Mouse (Mus musculus): ENCODE measurements around the gene Esx1. TPM values are rescaled to one million over a fixed set of nuclear protein-coding genes. Genes with fewer than 3 reads are reported as not detected.

The Esx1 gene
- total RNA-seq (2021) = not detected

- intact Hi-C loops (cut with DNase I) = no loop called here
- DNase-seq (ENCODE audit: low spot score in 2 of 2) = no peak
Measured at GRCm38 (mm10) chrX:137121718-137122117, at the start of gene Esx1. Gene Esx1, minus strand, starts transcription at chrX:137122083.

- intact Hi-C loops (cut with DNase I) = no loop called here
- DNase-seq (ENCODE audit: low spot score in 2 of 2) = no peak
Measured at GRCm38 (mm10) chrX:137170021-137170420, 48.1 kb upstream of the Esx1 start.

- intact Hi-C loops (cut with DNase I) = no loop called here
- no peak for DNase-seq (ENCODE audit: low spot score in 2 of 2)
Measured at GRCm38 (mm10) chrX:137167658-137168057, 45.8 kb upstream of the Esx1 start.

GRCm38 (mm10) chrX:137165621-137166020 is 43.7 kb upstream of the Esx1 start:
- no peak for DNase-seq (ENCODE audit: low spot score in 2 of 2)
- intact Hi-C loops (cut with DNase I) = no loop called here

GRCm38 (mm10) chrX:137162700-137163099 is 40.8 kb upstream of the Esx1 start:
- intact Hi-C loops (cut with DNase I) = no loop called here
- DNase-seq (ENCODE audit: low spot score in 2 of 2) = no peak

GRCm38 (mm10) chrX:137160971-137161370 is 39.1 kb upstream of the Esx1 start:
- no peak for DNase-seq (ENCODE audit: low spot score in 2 of 2)
- intact Hi-C loops (cut with DNase I) = no loop called here

GRCm38 (mm10) chrX:137149050-137149449 is 27.2 kb upstream of the Esx1 start:
- intact Hi-C loops (cut with DNase I) = no loop called here
- no peak for DNase-seq (ENCODE audit: low spot score in 2 of 2)

GRCm38 (mm10) chrX:137144674-137145073 is 22.8 kb upstream of the Esx1 start:
- intact Hi-C loops (cut with DNase I) = loop anchor here (5.0 kb wide), 1 partner anchor 97 kb away; the partner anchor contains the start of gene Fam199x
- DNase-seq (ENCODE audit: low spot score in 2 of 2) = no peak

GRCm38 (mm10) chrX:137143726-137144125 is 21.8 kb upstream of the Esx1 start:
- DNase-seq (ENCODE audit: low spot score in 2 of 2) = peak in 1 of 2 experiments; percentile 19
- intact Hi-C loops (cut with DNase I) = loop anchor here (5.0 kb wide), 1 partner anchor 96 kb away; the partner anchor contains the start of gene Fam199x

- no peak for DNase-seq (ENCODE audit: low spot score in 2 of 2)
- intact Hi-C loops (cut with DNase I) = loop anchor here (5.0 kb wide), 1 partner anchor 95 kb away; the partner anchor contains the start of gene Fam199x
Measured at GRCm38 (mm10) chrX:137142546-137142945, 20.7 kb upstream of the Esx1 start.

GRCm38 (mm10) chrX:137141669-137142068 is 19.8 kb upstream of the Esx1 start:
- intact Hi-C loops (cut with DNase I) = loop anchor here (5.0 kb wide), 1 partner anchor 94 kb away; the partner anchor contains the start of gene Fam199x
- peak; percentile 53 to 76 for DNase-seq (ENCODE audit: low spot score in 2 of 2)

- no peak for DNase-seq (ENCODE audit: low spot score in 2 of 2)
- intact Hi-C loops (cut with DNase I) = no loop called here
Measured at GRCm38 (mm10) chrX:137127542-137127941, 5.7 kb upstream of the Esx1 start.

GRCm38 (mm10) chrX:137119675-137120423 is 2.0 kb downstream of the Esx1 start:
- DNase-seq (ENCODE audit: low spot score in 2 of 2) = no peak
- intact Hi-C loops (cut with DNase I) = no loop called here

- intact Hi-C loops (cut with DNase I) = no loop called here
- no peak for DNase-seq (ENCODE audit: low spot score in 2 of 2)
Measured at GRCm38 (mm10) chrX:137118097-137118746, 3.7 kb downstream of the Esx1 start.

GRCm38 (mm10) chrX:137106498-137106897 is 15.4 kb downstream of the Esx1 start:
- intact Hi-C loops (cut with DNase I) = no loop called here

GRCm38 (mm10) chrX:137104531-137104930 is 17.4 kb downstream of the Esx1 start:
- no peak for DNase-seq (ENCODE audit: low spot score in 2 of 2)
- intact Hi-C loops (cut with DNase I) = no loop called here

More at GRCm38 (mm10) chrX:137106498-137106897, 15.4 kb downstream of the Esx1 start:
- no peak for DNase-seq (ENCODE audit: low spot score in 2 of 2)

Other genes starting within 250 kb of the Esx1 start
- not detected for gene H2bfm, start 194.8 kb downstream of the Esx1 start, total RNA-seq (2021)
- gene Tmsb15b2, start 146.6 kb downstream of the Esx1 start, total RNA-seq (2021) = 10 to 100 TPM in 1 of 2 experiments, 1 to 10 TPM in 1; 9.7 to 13.4 TPM
- 1 to 10 TPM; 3.1 to 3.8 TPM for gene Tmsb15l, start 145.2 kb downstream of the Esx1 start, total RNA-seq (2021)
- gene Tmsb15b1, start 145.2 kb downstream of the Esx1 start, total RNA-seq (2021) = 1 to 10 TPM; 3.0 to 7.7 TPM
- 100 to 1,000 TPM; 240 to 266 TPM for gene Zcchc18, start 128.9 kb downstream of the Esx1 start, total RNA-seq (2021)
- gene Slc25a53, start 83.8 kb downstream of the Esx1 start, total RNA-seq (2021) = 10 to 100 TPM; 23.0 to 32.1 TPM
- 1 to 10 TPM; 7.9 to 9.1 TPM for gene Fam199x, start 72.5 kb downstream of the Esx1 start, total RNA-seq (2021)